Mouse (Mus musculus): ENCODE measurements around the gene Phldb2.

GRCm38 (mm10) chr16:45792781-45793180, 160.6 kb downstream of the Phldb2 start:
- TF ChIP-seq CTCF (IDR thresholded peaks at IDR 0.05; ENCODE audit: borderline replicate concordance, extremely low read depth, insufficient read depth, insufficient read length) (no peak), POLR2A (IDR thresholded peaks at IDR 0.05; ENCODE audit: borderline replicate concordance, extremely low read depth, insufficient read depth, insufficient read length, poor library complexity, severe bottlenecking) (no peak)
